ENCODE assay signal across 9 mouse cellular contexts in the genomic region with DNA sequence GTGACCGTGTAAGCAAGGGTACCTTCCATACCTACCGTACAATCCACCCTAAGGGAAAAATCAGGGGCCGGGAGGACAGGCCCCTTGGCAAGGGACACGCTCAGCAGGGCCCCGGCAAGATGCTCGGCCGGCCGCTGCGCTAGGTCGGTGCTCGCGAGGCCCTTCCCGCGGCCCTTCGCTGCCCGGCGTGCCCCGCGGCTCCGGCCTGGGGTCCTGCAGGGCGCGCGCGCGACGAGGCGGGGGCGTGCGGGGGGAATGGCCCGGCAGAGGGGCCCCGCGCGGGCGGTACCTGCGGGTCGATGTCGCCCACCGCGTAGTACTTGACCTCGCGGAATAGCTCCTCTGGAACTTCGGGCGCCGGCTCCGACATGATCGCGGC. TPM values are rescaled to one million over a fixed set of nuclear protein-coding genes. Genes with fewer than 3 reads are reported as not detected.
DNase-seq lines count a peak whose midpoint lies in the region; ATAC-seq and TF ChIP-seq lines count a peak whose summit lies in the region.
"Had no signal": no experiment of that assay in that cellular context is flagged by ENCODE, and none has a peak within 500 bp of the region (broad histone marks: within the 10 kb centered on the region; RNA-seq: fewer than 3 reads in every experiment).

No protein-coding gene starts in this region.

- TF ChIP-seq CTCF in heart, adult 2 months (IDR thresholded peaks at IDR 0.05): no peak
- no peak for TF ChIP-seq CTCF in midbrain, postnatal 0 days (IDR thresholded peaks at IDR 0.05)

- WGBS in embryonic facial prominence, embryonic 13.5 days: under 1% methylated on average over 38 of the region's 47 CpGs
- WGBS in heart, adult 2 months: under 1% methylated on average over 35 of the region's 47 CpGs
- WGBS in limb, embryonic 15.5 days: 0% methylated on average over 37 of the region's 47 CpGs
- WGBS in midbrain, postnatal 0 days: 0% methylated on average over 42 of the region's 47 CpGs

- peak overlapping the region; percentile 78 for H3K4me3 ChIP-seq in embryonic facial prominence, embryonic 13.5 days
- peak overlapping the region; percentile 65 for H3K4me3 ChIP-seq in heart, adult 2 months
- peak overlapping the region; percentile 89 for H3K4me3 ChIP-seq in limb, embryonic 15.5 days
- peak overlapping the region; percentile 77 for H3K4me3 ChIP-seq in midbrain, postnatal 0 days (ENCODE audit: low read depth, low read length)

- peak overlapping the region; percentile 94 for H3K27ac ChIP-seq in embryonic facial prominence, embryonic 13.5 days
- H3K27ac ChIP-seq in heart, adult 2 months: peak overlapping the region; percentile 97
- H3K27ac ChIP-seq in limb, embryonic 15.5 days: peak overlapping the region; percentile 93
- H3K27ac ChIP-seq in midbrain, postnatal 0 days (ENCODE audit: low read depth, low read length): peak overlapping the region; percentile 93

- intact Hi-C loops in heart, adult 2 months (cut with DNase I): loop anchor here (5.0 to 10.0 kb wide), 2 partner anchors 281 to 524 kb away; partner anchors contain the start of genes Insig1 and Rbm33

- no peak for TF ChIP-seq EP300 in heart, adult 2 months (IDR thresholded peaks at IDR 0.05; ENCODE audit: insufficient read depth, low read depth, low read length)

- H3K4me1 ChIP-seq in embryonic facial prominence, embryonic 13.5 days: peaks cover 12% of the 10 kb centered on the region
- H3K4me1 ChIP-seq in heart, adult 2 months (ENCODE audit: control insufficient read depth, insufficient read depth, low read length): peaks cover 10% of the 10 kb centered on the region
- H3K4me1 ChIP-seq in limb, embryonic 15.5 days: peaks cover 21% of the 10 kb centered on the region
- H3K4me1 ChIP-seq in midbrain, postnatal 0 days (ENCODE audit: insufficient read depth, low read length): peaks cover 10% of the 10 kb centered on the region; the same call in 1 of the 2 replicates

- no peaks in the 10 kb centered on the region for H3K79me2 ChIP-seq in heart, adult 2 months (replicated peaks; ENCODE audit: control insufficient read depth, insufficient read depth, low read length)

- peaks cover 33% of the 10 kb centered on the region for H3K36me3 ChIP-seq in embryonic facial prominence, embryonic 13.5 days
- no peaks in the 10 kb centered on the region for H3K36me3 ChIP-seq in heart, adult 2 months (ENCODE audit: control insufficient read depth, insufficient read depth, low read length)
- H3K36me3 ChIP-seq in limb, embryonic 15.5 days: peaks cover 28% of the 10 kb centered on the region
- peaks cover 15% of the 10 kb centered on the region for H3K36me3 ChIP-seq in midbrain, postnatal 0 days (ENCODE audit: insufficient read depth, low read length)

- no peaks in the 10 kb centered on the region for H3K27me3 ChIP-seq in embryonic facial prominence, embryonic 13.5 days
- H3K27me3 ChIP-seq in heart, adult 2 months (ENCODE audit: control insufficient read depth, insufficient read depth, low read length): no peaks in the 10 kb centered on the region
- H3K27me3 ChIP-seq in limb, embryonic 15.5 days: no peaks in the 10 kb centered on the region
- no peaks in the 10 kb centered on the region for H3K27me3 ChIP-seq in midbrain, postnatal 0 days (ENCODE audit: insufficient read depth, low read length)

- peak overlapping the region; percentile 61 for H3K4me2 ChIP-seq in embryonic facial prominence, embryonic 13.5 days
- peak overlapping the region; percentile 65 for H3K4me2 ChIP-seq in limb, embryonic 15.5 days
- H3K4me2 ChIP-seq in midbrain, postnatal 0 days (ENCODE audit: low read depth, low read length, poor library complexity, severe bottlenecking): peak overlapping the region; percentile 53

- peak; percentile 68 for ATAC-seq in embryonic facial prominence, embryonic 13.5 days (ENCODE audit: insufficient number of reproducible peaks, insufficient read depth, low FRiP score, low TSS enrichment, low read depth)
- ATAC-seq in limb, embryonic 15.5 days (ENCODE audit: insufficient number of reproducible peaks, low FRiP score, low TSS enrichment, low read depth): peak; percentile 77
- ATAC-seq in midbrain, postnatal 0 days (ENCODE audit: low FRiP score): peak; percentile 84

- TF ChIP-seq POLR2A in heart, adult 2 months (IDR thresholded peaks at IDR 0.05; ENCODE audit: insufficient read depth, low read depth, low read length): no peak

- H3K9me3 ChIP-seq in embryonic facial prominence, embryonic 13.5 days: no peaks in the 10 kb centered on the region
- H3K9me3 ChIP-seq in limb, embryonic 15.5 days: no peaks in the 10 kb centered on the region
- no peaks in the 10 kb centered on the region for H3K9me3 ChIP-seq in midbrain, postnatal 0 days (ENCODE audit: low read length)

- H3K9ac ChIP-seq in embryonic facial prominence, embryonic 13.5 days: peak overlapping the region; percentile 81
- peak overlapping the region; percentile 80 for H3K9ac ChIP-seq in heart, adult 2 months (ENCODE audit: low read depth, low read length)
- peak overlapping the region; percentile 75 for H3K9ac ChIP-seq in limb, embryonic 15.5 days
- peak overlapping the region; percentile 83 for H3K9ac ChIP-seq in midbrain, postnatal 0 days (replicated peaks; ENCODE audit: low read length, poor library complexity, severe bottlenecking)

- DNase-seq in thymus, postnatal 10 days (ENCODE audit: low spot score in 2 of 2): peak; percentile 44 to 47
- DNase-seq in thymus, postnatal 36 days: no peak
- DNase-seq in heart, adult 2 months: peak; percentile 90 to 91
- DNase-seq in kidney, adult 18-20 months: peak; percentile 89
- DNase-seq in midbrain, postnatal 0 days (ENCODE audit: low spot score): peak; percentile 84
- DNase-seq in testis, postnatal 10 days (ENCODE audit: low spot score): peak; percentile 93

RNA-seq across cellular contexts. Expression of gene Paxip1, which starts 0.6 kb away (rescaled TPM):
- 36.0 and 41.6 TPM in 2 replicates for polyA plus RNA-seq in embryonic facial prominence, embryonic 13.5 days (2015; fragmentation: Nextera tagmentation; extraction: Ambion mirVana)
- 10 to 100 TPM; 14.6 to 18.8 TPM for total RNA-seq in heart, adult 2 months (2021)
- polyA plus RNA-seq in heart, adult 2 months (2012; rRNA removed): 11.5 and 12.2 TPM in 2 replicates
- polyA plus RNA-seq in limb, embryonic 15.5 days (2015; fragmentation: Nextera tagmentation; extraction: Ambion mirVana): 24.1 and 31.7 TPM in 2 replicates
- total RNA-seq in midbrain, postnatal 0 days (2014; rRNA removed): 43.0 and 48.8 TPM in 2 replicates
- 21.2 and 23.1 TPM in 2 replicates for polyA plus RNA-seq in midbrain, postnatal 0 days (2015; fragmentation: Nextera tagmentation; extraction: Ambion mirVana)

RNA-seq across cellular contexts. Expression of gene Htr5a, which starts 51.0 kb away (rescaled TPM):
- not detected in 2 replicates for polyA plus RNA-seq in embryonic facial prominence, embryonic 13.5 days (2015; fragmentation: Nextera tagmentation; extraction: Ambion mirVana)
- total RNA-seq in heart, adult 2 months (2021): not detected
- not detected in 2 replicates for polyA plus RNA-seq in heart, adult 2 months (2012; rRNA removed)
- not detected in 2 replicates for polyA plus RNA-seq in limb, embryonic 15.5 days (2015; fragmentation: Nextera tagmentation; extraction: Ambion mirVana)
- total RNA-seq in midbrain, postnatal 0 days (2014; rRNA removed): 10.9 and 12.3 TPM in 2 replicates
- 1.4 and 1.6 TPM in 2 replicates for polyA plus RNA-seq in midbrain, postnatal 0 days (2015; fragmentation: Nextera tagmentation; extraction: Ambion mirVana)
- total RNA-seq: neutrophil, adult 5-6 weeks had no signal

Comparison
In these comparisons a context has a peak if more than half of its experiments do, and no peak if none do; other contexts are left out.
1. DNase-seq: peak in thymus, postnatal 10 days (2 of 2), heart, adult 2 months (2 of 2), kidney, adult 18-20 months (single experiment), midbrain, postnatal 0 days (single experiment) and testis, postnatal 10 days (single experiment); none in thymus, postnatal 36 days (0 of 2).
2. Peak in every context shown above with its lines, with median percentiles within 50 percentile points of each other: ATAC-seq, H3K27ac ChIP-seq, H3K4me2 ChIP-seq, H3K4me3 ChIP-seq and H3K9ac ChIP-seq.